Mouse (Mus musculus) splenic B cell, adult 2 months (primary cell): Measurements from ENCODE around the gene Il17ra.

Experiments
- DNase-seq: peaks from one replicate; pipeline ENCODE4 v3.0.0-alpha.2; 2011; ENCODE audit warnings: low read depth, low spot score
- H3K27me3 ChIP-seq: 2 replicates; pipeline ENCODE4 v1.6.1; 2012; ENCODE audit warnings: mild to moderate bottlenecking, low read length, moderate library complexity, mixed read lengths; ENCODE audit not compliant: control insufficient read depth, poor library complexity, insufficient read depth, severe bottlenecking
- H3K36me3 ChIP-seq: 2 replicates; pipeline ENCODE4 v1.6.1; 2012; ENCODE audit warnings: mild to moderate bottlenecking, low read length, moderate library complexity, mixed read lengths; ENCODE audit not compliant: control insufficient read depth, poor library complexity, insufficient read depth, severe bottlenecking

Il17ra gene

GRCm38 (mm10) chr6:120464406-120464939 is 1.4 kb downstream of the Il17ra start:
- no peaks in the 10 kb centered on the region for H3K27me3 ChIP-seq
- H3K36me3 ChIP-seq: no peaks in the 10 kb centered on the region
- DNase-seq: no peak

GRCm38 (mm10) chr6:120465393-120465792 is 2.3 kb downstream of the Il17ra start:
- DNase-seq: no peak
- no peaks in the 10 kb centered on the region for H3K27me3 ChIP-seq
- no peaks in the 10 kb centered on the region for H3K36me3 ChIP-seq

- Histone ChIP-seq H3K36me3 (no peaks in the 10 kb centered on the region), H3K27me3 (no peaks in the 10 kb centered on the region)
- DNase-seq: peak; percentile 82
Measured at GRCm38 (mm10) chr6:120466609-120467329, 3.7 kb downstream of the Il17ra start.

- DNase-seq: no peak
- H3K27me3 ChIP-seq: no peaks in the 10 kb centered on the region
Measured at GRCm38 (mm10) chr6:120468259-120468658, 5.2 kb downstream of the Il17ra start.

DNA sequence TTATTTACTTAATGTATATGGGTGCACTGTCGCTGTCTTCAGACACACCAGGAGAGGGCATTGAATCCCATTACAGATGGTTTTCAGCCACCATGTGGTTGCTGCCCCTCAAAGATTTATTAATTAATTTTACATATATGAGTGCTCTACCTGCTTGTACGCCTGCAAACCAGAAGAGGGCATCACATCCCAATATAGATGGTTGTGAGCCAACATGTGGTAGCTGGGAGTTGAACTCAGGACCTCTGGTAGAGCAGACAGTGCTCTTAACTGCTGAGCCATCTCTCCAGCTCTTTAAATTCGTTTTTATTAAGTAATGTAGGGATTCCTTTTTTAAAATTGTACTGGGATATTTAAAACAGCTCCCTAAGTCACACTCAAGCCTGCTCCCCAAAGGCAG is 6.2 kb downstream of the Il17ra start:
- Histone ChIP-seq H3K36me3 (peaks cover under 1% of the 10 kb centered on the region; the same call in 1 of the 2 replicates), H3K27me3 (no peaks in the 10 kb centered on the region)
- DNase-seq: peak; percentile 59

More at GRCm38 (mm10) chr6:120468259-120468658, 5.2 kb downstream of the Il17ra start:
- no peaks in the 10 kb centered on the region for H3K36me3 ChIP-seq

DNA sequence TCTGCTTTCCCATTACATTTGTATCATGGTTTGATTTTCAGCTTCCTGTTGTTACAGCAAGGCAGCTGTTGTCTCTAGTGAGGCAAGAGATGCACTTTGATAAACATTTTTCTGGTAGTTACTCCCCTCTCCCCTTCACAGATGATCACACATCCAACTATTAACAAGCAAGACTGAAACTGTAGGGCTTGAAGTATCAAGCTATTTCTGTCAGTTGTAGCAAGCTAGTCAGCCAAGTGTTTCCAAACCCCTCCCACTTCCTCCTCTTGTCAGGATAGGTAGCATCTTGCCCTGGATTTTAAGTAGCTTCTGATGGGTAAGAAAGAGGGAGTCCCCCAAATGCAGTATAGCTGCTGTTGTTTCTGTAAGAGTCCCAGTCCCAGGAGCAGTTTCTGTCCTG is 6.7 kb downstream of the Il17ra start:
- peak; percentile 73 for DNase-seq
- peaks cover 2% of the 10 kb centered on the region; the same call in 1 of the 2 replicates for H3K36me3 ChIP-seq
- H3K27me3 ChIP-seq: no peaks in the 10 kb centered on the region

DNA sequence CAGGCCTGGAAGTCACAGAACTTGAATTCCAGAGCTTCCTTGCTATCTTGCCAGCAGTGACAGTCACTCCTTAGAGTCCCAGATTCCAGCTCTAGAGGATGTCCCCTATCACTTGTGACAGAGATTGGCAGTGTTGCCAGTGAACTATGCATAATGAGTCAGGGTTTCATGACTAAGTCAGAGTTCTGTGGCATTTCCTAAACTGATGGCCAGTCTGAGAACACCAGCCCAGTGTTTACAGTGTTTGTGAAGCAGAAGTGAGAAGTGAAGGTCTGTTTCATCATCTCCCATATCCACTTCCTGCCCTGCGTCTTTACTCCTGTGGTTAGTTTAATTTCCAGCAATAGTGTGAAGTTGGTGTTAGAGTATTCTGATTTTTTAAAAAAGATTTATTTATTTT is 7.6 kb downstream of the Il17ra start:
- Histone ChIP-seq H3K27me3 (no peaks in the 10 kb centered on the region), H3K36me3 (peaks cover 2% of the 10 kb centered on the region; the same call in 1 of the 2 replicates)
- peak; percentile 69 for DNase-seq

GRCm38 (mm10) chr6:120471991-120472441 is 9.0 kb downstream of the Il17ra start:
- DNase-seq: peak; percentile 51
- H3K36me3 ChIP-seq: peaks cover 6% of the 10 kb centered on the region
- H3K27me3 ChIP-seq: no peaks in the 10 kb centered on the region

- H3K27me3 ChIP-seq: no peaks in the 10 kb centered on the region
- no peak for DNase-seq
Measured at GRCm38 (mm10) chr6:120472455-120473140, 9.6 kb downstream of the Il17ra start.

DNA sequence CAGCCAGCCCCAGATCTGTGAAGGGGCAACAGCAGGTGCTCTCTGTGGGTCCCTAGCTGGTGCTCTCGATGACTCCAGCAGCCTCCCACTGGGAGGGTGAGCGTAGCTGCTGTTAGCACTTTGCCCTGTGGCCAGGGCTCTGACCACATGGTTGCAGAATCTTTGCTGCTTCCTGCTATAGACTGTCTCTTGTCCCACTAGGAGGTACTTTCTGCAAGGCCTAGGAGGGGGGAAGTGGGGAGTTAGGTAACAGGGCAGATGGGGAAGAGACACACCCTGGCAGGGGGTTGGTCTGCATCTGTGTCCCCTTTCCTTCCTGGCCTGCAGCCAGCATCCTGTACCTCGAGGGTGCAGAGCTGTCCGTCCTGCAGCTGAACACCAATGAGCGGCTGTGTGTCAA is 10.4 kb downstream of the Il17ra start:
- DNase-seq: peak; percentile 58
- H3K27me3 ChIP-seq: no peaks in the 10 kb centered on the region
- H3K36me3 ChIP-seq: peaks cover 9% of the 10 kb centered on the region

More at GRCm38 (mm10) chr6:120472455-120473140, 9.6 kb downstream of the Il17ra start:
- H3K36me3 ChIP-seq: peaks cover 6% of the 10 kb centered on the region

DNA sequence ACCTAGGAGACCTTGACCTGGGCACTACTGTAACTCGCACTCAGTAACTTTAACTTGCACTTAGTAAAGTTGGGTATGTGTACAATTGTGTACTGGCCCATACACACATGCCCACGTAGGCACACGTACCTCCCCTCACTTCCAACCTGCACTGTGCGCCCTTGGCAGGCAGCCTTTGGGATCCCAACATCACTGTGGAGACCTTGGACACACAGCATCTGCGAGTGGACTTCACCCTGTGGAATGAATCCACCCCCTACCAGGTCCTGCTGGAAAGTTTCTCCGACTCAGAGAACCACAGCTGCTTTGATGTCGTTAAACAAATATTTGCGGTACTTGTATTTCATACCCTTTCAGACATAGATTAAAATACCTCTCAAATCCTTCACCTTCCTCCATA is 12.2 kb downstream of the Il17ra start:
- no peak for DNase-seq
- H3K36me3 ChIP-seq: peaks cover 19% of the 10 kb centered on the region

GRCm38 (mm10) chr6:120479302-120479701 is 16.3 kb downstream of the Il17ra start:
- no peak for DNase-seq

More for the DNA sequence above, 12.2 kb downstream of the Il17ra start:
- H3K27me3 ChIP-seq: no peaks in the 10 kb centered on the region

GRCm38 (mm10) chr6:120480361-120480760 is 17.3 kb downstream of the Il17ra start:
- DNase-seq: no peak

More at GRCm38 (mm10) chr6:120479302-120479701, 16.3 kb downstream of the Il17ra start:
- Histone ChIP-seq H3K36me3 (peaks cover 32% of the 10 kb centered on the region), H3K27me3 (no peaks in the 10 kb centered on the region)

DNA sequence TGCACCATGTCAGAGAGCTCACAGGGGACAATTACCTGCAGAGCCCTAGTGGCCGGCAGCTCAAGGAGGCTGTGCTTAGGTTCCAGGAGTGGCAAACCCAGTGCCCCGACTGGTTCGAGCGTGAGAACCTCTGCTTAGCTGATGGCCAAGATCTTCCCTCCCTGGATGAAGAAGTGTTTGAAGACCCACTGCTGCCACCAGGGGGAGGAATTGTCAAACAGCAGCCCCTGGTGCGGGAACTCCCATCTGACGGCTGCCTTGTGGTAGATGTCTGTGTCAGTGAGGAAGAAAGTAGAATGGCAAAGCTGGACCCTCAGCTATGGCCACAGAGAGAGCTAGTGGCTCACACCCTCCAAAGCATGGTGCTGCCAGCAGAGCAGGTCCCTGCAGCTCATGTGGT is 18.5 kb downstream of the Il17ra start:
- DNase-seq: peak; percentile 72
- peaks cover 26% of the 10 kb centered on the region for H3K36me3 ChIP-seq
- no peaks in the 10 kb centered on the region for H3K27me3 ChIP-seq

More at GRCm38 (mm10) chr6:120480361-120480760, 17.3 kb downstream of the Il17ra start:
- Histone ChIP-seq H3K27me3 (no peaks in the 10 kb centered on the region), H3K36me3 (peaks cover 30% of the 10 kb centered on the region)

DNA sequence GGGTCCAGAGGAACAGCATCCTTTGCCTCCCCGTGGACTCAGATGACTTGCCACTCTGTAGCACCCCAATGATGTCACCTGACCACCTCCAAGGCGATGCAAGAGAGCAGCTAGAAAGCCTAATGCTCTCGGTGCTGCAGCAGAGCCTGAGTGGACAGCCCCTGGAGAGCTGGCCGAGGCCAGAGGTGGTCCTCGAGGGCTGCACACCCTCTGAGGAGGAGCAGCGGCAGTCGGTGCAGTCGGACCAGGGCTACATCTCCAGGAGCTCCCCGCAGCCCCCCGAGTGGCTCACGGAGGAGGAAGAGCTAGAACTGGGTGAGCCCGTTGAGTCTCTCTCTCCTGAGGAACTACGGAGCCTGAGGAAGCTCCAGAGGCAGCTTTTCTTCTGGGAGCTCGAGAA is 19.0 kb downstream of the Il17ra start:
- H3K27me3 ChIP-seq: no peaks in the 10 kb centered on the region
- no peak for DNase-seq
- H3K36me3 ChIP-seq: peaks cover 26% of the 10 kb centered on the region
